Mouse (Mus musculus) liver, embryonic 14.5 days (tissue): ENCODE measurements around the gene Csmd2.

Experiments used
- CTCF ChIP-seq: IDR thresholded peaks from 2 replicates; pipeline ENCODE4 v1.5.1; 2016; ENCODE audit warnings: antibody characterized with exemption, low read depth, control low read depth
- EP300 ChIP-seq: IDR thresholded peaks from 2 replicates; pipeline ENCODE4 v1.6.1; 2016; ENCODE audit warnings: antibody characterized with exemption, low read depth

- TF ChIP-seq CTCF (no peak), EP300 (no peak)
Measured at GRCm38 (mm10) chr4:128002638-128003101, 15.0 kb downstream of the Csmd2 start.
